Mouse (Mus musculus) right cerebral cortex, adult 18-20 months (tissue): ENCODE measurements around the gene Nrxn1.

Experiments used
- DNase-seq: peaks from one replicate; pipeline ENCODE4 v3.0.0; 2022; ENCODE audit warnings: mixed read lengths

The Nrxn1 gene

GRCm38 (mm10) chr17:90059320-90060111 lies 1033.4 kb downstream of the Nrxn1 start:
- DNase-seq = no peak

DNA sequence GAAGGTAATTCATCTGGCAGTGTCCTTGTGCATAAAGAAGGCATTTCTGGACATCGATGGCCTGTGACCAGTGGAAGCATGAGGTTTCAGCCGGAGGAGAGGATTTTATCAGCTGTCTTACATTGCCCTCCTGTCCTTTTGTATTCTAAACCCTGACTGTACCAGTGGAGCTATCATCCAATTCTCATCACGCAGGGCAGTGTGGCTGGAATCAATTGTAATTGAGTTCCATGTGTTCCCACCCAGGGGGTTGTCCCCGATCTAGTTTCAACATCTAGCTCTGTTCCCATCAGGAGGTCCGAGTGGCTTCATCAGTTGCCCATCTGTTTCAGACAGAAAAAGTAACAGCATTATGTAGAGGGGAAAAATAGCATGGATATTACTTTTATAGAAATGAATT lies 1038.6 kb downstream of the Nrxn1 start:
- no peak for DNase-seq

DNA sequence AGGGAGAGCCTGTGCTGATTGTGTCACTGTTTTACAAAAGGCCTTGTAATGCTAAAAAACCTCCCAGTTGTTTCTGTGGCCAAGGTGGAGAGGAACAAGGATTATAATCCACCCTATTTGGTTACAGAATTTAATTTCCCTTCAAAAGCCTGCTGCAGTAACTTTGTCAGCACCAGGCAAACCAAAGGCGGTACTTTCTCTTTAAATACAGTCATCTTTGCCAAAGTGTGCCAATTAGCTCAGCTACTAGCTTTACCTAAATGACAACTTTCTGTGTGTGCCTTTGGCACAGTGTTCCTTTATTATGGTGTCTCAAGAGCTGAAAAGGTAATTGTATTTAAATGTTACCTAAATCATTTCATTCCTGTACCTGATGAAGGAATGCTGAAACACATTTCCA lies 1053.6 kb downstream of the Nrxn1 start:
- DNase-seq = no peak

DNA sequence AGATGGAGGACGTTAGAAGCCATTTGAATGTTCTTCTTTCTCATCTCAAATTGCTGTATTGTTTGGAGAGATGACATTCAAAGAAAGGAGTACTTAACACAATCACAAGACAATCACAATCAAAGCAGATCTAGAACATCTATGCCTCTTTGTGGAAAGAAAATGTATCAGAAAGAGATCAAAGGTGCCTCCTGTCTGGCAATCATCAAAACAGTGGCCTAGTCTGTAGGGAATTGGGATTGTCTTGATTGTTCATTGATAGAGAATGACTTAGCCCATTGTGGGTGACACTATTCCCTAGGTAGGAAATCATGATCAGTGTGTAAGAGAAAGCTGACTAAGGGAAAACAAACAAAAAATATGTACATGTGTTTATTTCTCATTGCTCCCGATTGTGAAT lies 1060.5 kb downstream of the Nrxn1 start:
- DNase-seq = no peak

- DNase-seq = no peak
Observed at GRCm38 (mm10) chr17:90016636-90017035, 1076.2 kb downstream of the Nrxn1 start.

- DNase-seq = no peak
Observed at GRCm38 (mm10) chr17:90011761-90012160, 1081.1 kb downstream of the Nrxn1 start.

DNA sequence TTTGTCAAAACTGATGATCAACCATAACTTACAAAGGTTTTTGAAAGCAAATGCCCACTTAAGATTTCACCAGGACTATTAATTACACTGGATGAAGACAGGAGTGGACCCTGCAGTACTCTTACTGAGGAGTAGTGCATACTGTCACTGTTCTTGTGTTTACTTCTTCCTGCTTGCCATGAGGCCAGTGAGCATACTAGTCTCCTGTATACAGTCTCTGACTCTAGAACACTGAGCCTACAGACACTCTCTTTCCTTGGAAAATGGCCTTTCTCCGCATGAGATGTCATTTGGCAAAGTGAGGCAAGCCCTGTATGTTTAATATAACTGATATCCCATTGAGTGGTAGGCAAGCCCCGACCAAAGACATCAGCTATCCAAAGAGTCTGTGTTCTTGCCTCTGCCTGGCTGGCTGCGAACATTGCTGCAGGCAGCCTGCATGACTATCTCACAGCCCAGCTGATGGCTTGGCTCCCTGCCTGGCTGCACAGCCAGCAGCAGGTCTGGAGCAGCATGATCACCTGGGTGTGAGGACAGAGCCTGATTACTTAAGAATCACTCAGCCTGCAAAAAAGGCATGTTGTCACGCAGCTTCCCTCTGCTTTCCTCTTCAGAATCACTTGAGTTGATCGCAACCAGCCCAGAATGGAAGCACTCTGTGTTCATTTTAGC lies 1085.3 kb downstream of the Nrxn1 start:
- DNase-seq = peak; percentile 31

- no peak for DNase-seq
Observed at GRCm38 (mm10) chr17:89990651-89991050, 1102.2 kb downstream of the Nrxn1 start.
